Mouse (Mus musculus): ENCODE results near the gene Mprip. TPM values are rescaled to one million over a fixed set of nuclear protein-coding genes. Genes with fewer than 3 reads are reported as not detected.

Mprip gene
- polyA plus RNA-seq, 1 experiment from 2014 or later = 14.4 TPM

DNA sequence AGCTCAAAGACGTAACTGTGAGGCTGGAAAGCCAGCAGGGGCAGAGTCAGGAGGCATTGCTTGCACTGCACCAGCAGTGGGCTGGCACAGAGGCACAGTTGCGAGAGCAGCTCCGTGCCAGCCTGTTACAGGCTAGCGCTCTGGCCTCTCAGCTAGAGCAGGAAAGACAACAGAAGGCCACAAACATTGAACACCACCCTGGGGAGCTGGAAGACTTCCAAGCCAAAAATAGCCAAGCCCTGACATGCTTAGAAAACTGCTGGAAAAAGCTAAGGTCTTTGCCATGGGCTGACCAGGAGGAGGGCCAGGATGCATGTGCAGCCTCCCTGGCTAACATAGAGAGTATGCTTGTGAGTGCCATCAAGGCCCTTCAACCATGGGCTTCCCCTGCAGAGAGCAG is 98.1 kb downstream of the Mprip start:
- Histone ChIP-seq H3K4me3 (replicated peaks) (no peak overlapping the region), H3K9ac (no peak overlapping the region), H3K27me3 (no peaks in the 10 kb centered on the region), H3K9me3 (replicated peaks) (no peaks in the 10 kb centered on the region), H3K36me3 (replicated peaks) (peaks cover 64% of the 10 kb centered on the region), H3K4me1 (replicated peaks) (no peaks in the 10 kb centered on the region), H3K4me2 (no peak overlapping the region), H3K27ac (replicated peaks) (no peak overlapping the region)
- ATAC-seq (ENCODE audit: insufficient read depth) = no peak
- WGBS (ENCODE audit: insufficient replicate concordance) = 72% methylated on average over 4 of the region's 4 CpGs

- ATAC-seq (ENCODE audit: insufficient read depth) = no peak
- no peak overlapping the region for H3K4me2 ChIP-seq
- H3K4me1 ChIP-seq (replicated peaks) = no peaks in the 10 kb centered on the region
- no peak overlapping the region for H3K4me3 ChIP-seq (replicated peaks)
- WGBS (ENCODE audit: insufficient replicate concordance) = 62% methylated on average over 2 of the region's 2 CpGs
- no peaks in the 10 kb centered on the region for H3K27me3 ChIP-seq
- H3K36me3 ChIP-seq (replicated peaks) = peaks cover 66% of the 10 kb centered on the region
- H3K9ac ChIP-seq = no peak overlapping the region
- H3K9me3 ChIP-seq (replicated peaks) = no peaks in the 10 kb centered on the region
- no peak overlapping the region for H3K27ac ChIP-seq (replicated peaks)
Observed at GRCm38 (mm10) chr11:59759626-59760025, 98.5 kb downstream of the Mprip start.

DNA sequence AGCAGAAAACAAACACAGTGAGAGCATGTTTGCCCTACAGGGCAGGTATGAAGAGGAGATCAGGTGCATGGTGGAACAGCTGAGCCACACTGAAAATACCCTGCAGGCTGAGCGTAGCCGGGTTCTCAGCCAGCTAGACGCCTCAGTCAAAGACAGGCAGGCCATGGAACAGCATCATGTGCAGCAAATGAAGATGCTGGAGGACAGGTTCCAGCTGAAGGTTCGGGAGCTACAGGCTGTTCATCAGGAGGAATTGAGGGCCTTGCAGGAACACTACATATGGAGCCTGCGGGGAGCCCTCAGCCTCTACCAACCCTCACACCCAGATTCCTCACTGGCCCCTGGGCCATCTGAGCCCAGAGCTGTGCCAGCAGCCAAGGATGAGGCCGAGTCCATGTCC is 99.7 kb downstream of the Mprip start:
- no peak overlapping the region for H3K4me3 ChIP-seq (replicated peaks)
- no peaks in the 10 kb centered on the region for H3K4me1 ChIP-seq (replicated peaks)

GRCm38 (mm10) chr11:59769307-59769706 is 108.2 kb downstream of the Mprip start:
- H3K9me3 ChIP-seq (replicated peaks) = no peaks in the 10 kb centered on the region
- no peaks in the 10 kb centered on the region for H3K27me3 ChIP-seq
- 76% methylated on average over 2 of the region's 2 CpGs for WGBS (ENCODE audit: insufficient replicate concordance)
- H3K9ac ChIP-seq = no peak overlapping the region
- no peak overlapping the region for H3K27ac ChIP-seq (replicated peaks)
- ATAC-seq (ENCODE audit: insufficient read depth) = no peak
- no peaks in the 10 kb centered on the region for H3K4me1 ChIP-seq (replicated peaks)
- H3K4me3 ChIP-seq (replicated peaks) = no peak overlapping the region
- no peak overlapping the region for H3K4me2 ChIP-seq
- peaks cover 76% of the 10 kb centered on the region for H3K36me3 ChIP-seq (replicated peaks)

More for the DNA sequence above, 99.7 kb downstream of the Mprip start:
- no peaks in the 10 kb centered on the region for H3K27me3 ChIP-seq
- H3K4me2 ChIP-seq = no peak overlapping the region
- no peak overlapping the region for H3K9ac ChIP-seq
- no peak overlapping the region for H3K27ac ChIP-seq (replicated peaks)
- H3K36me3 ChIP-seq (replicated peaks) = peaks cover 63% of the 10 kb centered on the region
- no peaks in the 10 kb centered on the region for H3K9me3 ChIP-seq (replicated peaks)
- WGBS (ENCODE audit: insufficient replicate concordance) = 85% methylated on average over 6 of the region's 6 CpGs
- no peak for ATAC-seq (ENCODE audit: insufficient read depth)

- Histone ChIP-seq H3K27me3 (no peaks in the 10 kb centered on the region), H3K4me2 (no peak overlapping the region), H3K4me3 (replicated peaks) (no peak overlapping the region), H3K27ac (replicated peaks) (no peak overlapping the region), H3K4me1 (replicated peaks) (no peaks in the 10 kb centered on the region), H3K36me3 (replicated peaks) (peaks cover 71% of the 10 kb centered on the region), H3K9ac (no peak overlapping the region), H3K9me3 (replicated peaks) (no peaks in the 10 kb centered on the region)
- no peak for ATAC-seq (ENCODE audit: insufficient read depth)
- 57% methylated on average over 6 of the region's 6 CpGs for WGBS (ENCODE audit: insufficient replicate concordance)
Observed at GRCm38 (mm10) chr11:59769738-59770137, 108.6 kb downstream of the Mprip start.

- no peak overlapping the region for H3K4me2 ChIP-seq
- no peak overlapping the region for H3K27ac ChIP-seq (replicated peaks)
- no peak overlapping the region for H3K9ac ChIP-seq
- no peaks in the 10 kb centered on the region for H3K4me1 ChIP-seq (replicated peaks)
- H3K27me3 ChIP-seq = no peaks in the 10 kb centered on the region
- WGBS (ENCODE audit: insufficient replicate concordance) = 35% methylated on average over 7 of the region's 7 CpGs
- H3K4me3 ChIP-seq (replicated peaks) = no peak overlapping the region
- no peak for ATAC-seq (ENCODE audit: insufficient read depth)
- peaks cover 73% of the 10 kb centered on the region for H3K36me3 ChIP-seq (replicated peaks)
- no peaks in the 10 kb centered on the region for H3K9me3 ChIP-seq (replicated peaks)
Observed at GRCm38 (mm10) chr11:59770753-59771152, 109.6 kb downstream of the Mprip start.

- no peak overlapping the region for H3K27ac ChIP-seq (replicated peaks)
- no peaks in the 10 kb centered on the region for H3K4me1 ChIP-seq (replicated peaks)
- no peaks in the 10 kb centered on the region for H3K9me3 ChIP-seq (replicated peaks)
- no peak overlapping the region for H3K4me3 ChIP-seq (replicated peaks)
- H3K4me2 ChIP-seq = no peak overlapping the region
- peaks cover 68% of the 10 kb centered on the region for H3K36me3 ChIP-seq (replicated peaks)
- no peak for ATAC-seq (ENCODE audit: insufficient read depth)
- H3K9ac ChIP-seq = no peak overlapping the region
- H3K27me3 ChIP-seq = no peaks in the 10 kb centered on the region
- WGBS (ENCODE audit: insufficient replicate concordance) = 73% methylated on average over 2 of the region's 2 CpGs
Observed at GRCm38 (mm10) chr11:59772291-59772690, 111.2 kb downstream of the Mprip start.

DNA sequence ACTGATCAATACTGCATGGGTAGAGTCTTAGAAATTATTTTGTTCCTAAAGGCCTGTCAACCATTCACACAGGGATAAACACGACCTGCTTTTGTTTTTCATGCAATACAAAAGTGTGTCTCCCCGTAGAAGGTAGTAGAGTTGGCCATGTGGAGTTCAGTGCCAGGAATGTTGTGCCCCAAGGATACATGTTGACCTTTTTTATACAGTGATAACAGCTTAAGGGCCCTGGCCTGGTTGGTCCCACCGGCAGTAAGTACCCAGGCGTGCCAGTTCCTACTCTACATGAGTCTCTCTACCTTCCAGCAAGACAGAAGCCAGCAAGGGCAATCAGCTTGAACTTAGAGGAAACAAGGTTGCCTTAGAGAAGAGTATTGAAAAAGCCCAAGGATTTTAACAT is 111.8 kb downstream of the Mprip start:
- Histone ChIP-seq H3K4me1 (replicated peaks) (no peaks in the 10 kb centered on the region), H3K9me3 (replicated peaks) (no peaks in the 10 kb centered on the region), H3K27ac (replicated peaks) (no peak overlapping the region), H3K9ac (no peak overlapping the region), H3K4me2 (no peak overlapping the region), H3K4me3 (replicated peaks) (no peak overlapping the region), H3K36me3 (replicated peaks) (peaks cover 67% of the 10 kb centered on the region), H3K27me3 (no peaks in the 10 kb centered on the region)
- 74% methylated on average over 4 of the region's 4 CpGs for WGBS (ENCODE audit: insufficient replicate concordance)
- ATAC-seq (ENCODE audit: insufficient read depth) = no peak

GRCm38 (mm10) chr11:59774522-59774921 is 113.4 kb downstream of the Mprip start:
- H3K4me3 ChIP-seq (replicated peaks) = no peak overlapping the region
- no peaks in the 10 kb centered on the region for H3K9me3 ChIP-seq (replicated peaks)
- H3K27me3 ChIP-seq = no peaks in the 10 kb centered on the region
- 40% methylated on average over 4 of the region's 4 CpGs for WGBS (ENCODE audit: insufficient replicate concordance)
- no peak overlapping the region for H3K4me2 ChIP-seq
- no peak overlapping the region for H3K9ac ChIP-seq
- no peak for ATAC-seq (ENCODE audit: insufficient read depth)
- peaks cover 7% of the 10 kb centered on the region for H3K4me1 ChIP-seq (replicated peaks)
- no peak overlapping the region for H3K27ac ChIP-seq (replicated peaks)
- H3K36me3 ChIP-seq (replicated peaks) = peaks cover 52% of the 10 kb centered on the region

GRCm38 (mm10) chr11:59775435-59776148 is 114.5 kb downstream of the Mprip start:
- Histone ChIP-seq H3K36me3 (replicated peaks) (peaks cover 41% of the 10 kb centered on the region), H3K4me2 (no peak overlapping the region), H3K4me1 (replicated peaks) (peaks cover 7% of the 10 kb centered on the region), H3K9me3 (replicated peaks) (no peaks in the 10 kb centered on the region), H3K27me3 (no peaks in the 10 kb centered on the region), H3K4me3 (replicated peaks) (no peak overlapping the region), H3K27ac (replicated peaks) (no peak overlapping the region), H3K9ac (no peak overlapping the region)
- no peak for ATAC-seq (ENCODE audit: insufficient read depth)
- 84% methylated on average over 13 of the region's 13 CpGs for WGBS (ENCODE audit: insufficient replicate concordance)

DNA sequence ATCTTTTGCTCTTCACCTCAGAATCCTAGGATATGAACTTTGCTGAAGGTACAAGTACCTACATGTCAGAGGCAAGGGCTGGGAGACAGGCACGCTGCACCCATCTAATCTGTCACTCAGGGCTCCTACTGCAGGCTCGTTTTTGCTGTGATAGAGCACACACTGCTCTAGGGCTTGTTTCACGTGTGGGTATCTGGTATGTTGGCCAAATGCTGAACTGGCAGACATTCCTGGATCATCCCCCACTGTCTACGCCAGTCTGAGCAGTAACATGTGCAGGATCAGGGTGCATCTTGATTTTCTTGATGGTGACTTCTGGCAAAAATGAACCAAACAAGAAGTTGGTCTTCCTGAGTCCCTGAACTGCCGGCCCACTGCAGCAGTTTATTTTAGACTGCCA is 116.2 kb downstream of the Mprip start:
- H3K27ac ChIP-seq (replicated peaks) = no peak overlapping the region
- H3K9me3 ChIP-seq (replicated peaks) = no peaks in the 10 kb centered on the region
- no peak overlapping the region for H3K4me2 ChIP-seq
- peaks cover 7% of the 10 kb centered on the region for H3K4me1 ChIP-seq (replicated peaks)
- no peaks in the 10 kb centered on the region for H3K27me3 ChIP-seq
- no peak overlapping the region for H3K4me3 ChIP-seq (replicated peaks)
- WGBS (ENCODE audit: insufficient replicate concordance) = 72% methylated on average over 5 of the region's 5 CpGs
- no peak for ATAC-seq (ENCODE audit: insufficient read depth)
- H3K9ac ChIP-seq = no peak overlapping the region
- H3K36me3 ChIP-seq (replicated peaks) = peaks cover 27% of the 10 kb centered on the region
